Mouse (Mus musculus) stomach, embryonic 14.5 days (tissue): Measurements from ENCODE around the gene 4933434E20Rik. TPM values are rescaled to one million over a fixed set of nuclear protein-coding genes. Genes with fewer than 3 reads are reported as not detected.

ENCODE experiments used
- ATAC-seq: fragments of 200-750 bp; cut with Nextera tagmentation; 2 replicates; pipeline ENCODE4 v1.8.0; 2017; ENCODE audit warnings: low read depth, moderate TSS enrichment; ENCODE audit not compliant: insufficient number of reproducible peaks, insufficient read depth, low FRiP score
- H3K27ac ChIP-seq: fragments of 300-500 bp; sonication (generic); 2 replicates; pipeline ENCODE4 v1.5.1; 2014; ENCODE audit warnings: mild to moderate bottlenecking, low read length, moderate library complexity, mixed read lengths
- H3K27me3 ChIP-seq: fragments of 300-500 bp; sonication (generic); 2 replicates; pipeline ENCODE4 v1.6.1; 2014; ENCODE audit warnings: low read length, control low read depth, mixed read lengths; ENCODE audit not compliant: control insufficient read depth, insufficient read depth
- H3K36me3 ChIP-seq: fragments of 300-500 bp; sonication (generic); 2 replicates; pipeline ENCODE4 v1.6.1; 2014; ENCODE audit warnings: mild to moderate bottlenecking, control low read depth, low read length, moderate library complexity, mixed read lengths; ENCODE audit not compliant: control insufficient read depth, insufficient read depth
- H3K4me1 ChIP-seq: fragments of 300-500 bp; sonication (generic); 2 replicates; pipeline ENCODE4 v1.6.1; 2014; ENCODE audit warnings: low read length, control low read depth, mixed read lengths; ENCODE audit not compliant: control insufficient read depth, insufficient read depth
- H3K4me2 ChIP-seq: fragments of 300-500 bp; sonication (generic); replicated peaks from 2 replicates; pipeline ENCODE4 v1.6.1; 2014; ENCODE audit warnings: low read depth, low read length, control low read depth
- H3K4me3 ChIP-seq: fragments of 300-500 bp; sonication (generic); 2 replicates; pipeline ENCODE4 v1.5.1; 2014; ENCODE audit warnings: low read depth, low read length, control low read depth
- H3K9ac ChIP-seq: fragments of 300-500 bp; sonication (generic); replicated peaks from 2 replicates; pipeline ENCODE4 v1.6.1; 2014; ENCODE audit warnings: low read depth, mild to moderate bottlenecking, control low read depth, low read length, moderate library complexity, mixed read lengths
- H3K9me3 ChIP-seq: fragments of 300-500 bp; sonication (generic); 2 replicates; pipeline ENCODE4 v1.6.1; 2016; ENCODE audit warnings: low read depth, low read length, control low read depth; ENCODE audit not compliant: control insufficient read depth
- WGBS: fragments of 180-500 bp; shearing (Covaris S2); extraction: QIAGEN DNeasy Blood & Tissue Kit; methylation state at CpG from one replicate; pipeline ENCODE4 v1.1.7; 2014; 5-methylcytosine and 5-hydroxymethylcytosine counted together
- polyA plus RNA-seq: library from polyadenylated mRNA; unstranded; fragments of >200 nt; fragmentation: Nextera tagmentation; extraction: Ambion mirVana; gene quantifications from 2 replicates; pipeline ENCODE4 v1.2.1, GENCODE M21; 2014

Gene 4933434E20Rik
- 157 and 162 TPM in 2 replicates for polyA plus RNA-seq

DNA sequence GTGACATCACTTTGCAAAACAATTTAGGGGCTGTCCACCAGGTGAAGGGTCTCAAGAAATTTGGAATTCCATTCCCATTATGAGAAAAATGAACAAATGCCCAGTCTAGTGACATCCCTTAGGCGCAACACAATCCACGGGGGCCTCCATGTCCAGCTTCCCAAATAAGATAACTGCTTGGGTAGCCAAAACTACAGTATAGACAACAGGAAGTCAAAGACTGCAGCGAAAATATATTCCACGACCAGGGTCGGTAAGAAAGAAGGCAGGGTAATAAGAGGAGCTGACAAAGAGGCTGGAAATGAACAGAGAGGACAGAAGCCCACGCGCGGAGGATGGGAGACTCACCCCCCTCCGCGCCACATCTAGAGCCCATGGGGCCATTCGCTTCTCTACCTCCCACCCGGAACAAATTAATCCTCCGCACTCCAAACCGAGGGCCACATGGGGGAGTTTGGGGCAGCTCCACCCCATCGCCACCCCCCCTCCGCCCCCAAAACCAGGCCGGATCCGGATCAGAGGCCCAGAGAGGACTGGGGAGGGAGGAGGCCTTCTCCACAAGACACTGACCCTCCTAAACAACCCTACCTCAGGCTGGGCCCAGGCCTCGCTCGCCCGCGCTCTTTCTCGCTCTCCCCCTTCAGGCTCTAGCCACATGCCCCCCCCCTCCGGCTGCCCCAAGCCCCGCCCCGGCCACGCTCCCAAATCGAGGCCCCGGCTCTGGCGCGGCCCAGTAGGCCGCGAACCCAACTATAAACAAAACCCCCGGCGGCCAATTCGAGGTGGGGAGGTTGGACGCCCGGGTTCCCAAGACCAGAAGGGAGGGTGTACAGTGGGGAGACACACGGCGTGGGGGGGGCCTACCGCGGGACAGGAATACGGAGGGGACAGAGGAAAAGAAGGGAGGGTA, at the start of gene 4933434E20Rik:
TSS of gene 4933434E20Rik (plus strand) at position 196 of the 910 bp plus-strand sequence.
- H3K36me3 ChIP-seq = peaks cover 21% of the 10 kb centered on the region
- H3K9ac ChIP-seq = peak within 1 kb of the TSS; percentile 95
- H3K4me1 ChIP-seq = peaks cover 13% of the 10 kb centered on the region
- WGBS = under 1% methylated on average over 38 of the region's 43 CpGs
- peak within 1 kb of the TSS; percentile 93 for H3K27ac ChIP-seq
- peak within 1 kb of the TSS; percentile 63 for H3K4me2 ChIP-seq
- H3K27me3 ChIP-seq = no peaks in the 10 kb centered on the region
- H3K9me3 ChIP-seq = no peaks in the 10 kb centered on the region
- peak within 1 kb of the TSS; percentile 89 for H3K4me3 ChIP-seq
- peak; percentile 74 for ATAC-seq

DNA sequence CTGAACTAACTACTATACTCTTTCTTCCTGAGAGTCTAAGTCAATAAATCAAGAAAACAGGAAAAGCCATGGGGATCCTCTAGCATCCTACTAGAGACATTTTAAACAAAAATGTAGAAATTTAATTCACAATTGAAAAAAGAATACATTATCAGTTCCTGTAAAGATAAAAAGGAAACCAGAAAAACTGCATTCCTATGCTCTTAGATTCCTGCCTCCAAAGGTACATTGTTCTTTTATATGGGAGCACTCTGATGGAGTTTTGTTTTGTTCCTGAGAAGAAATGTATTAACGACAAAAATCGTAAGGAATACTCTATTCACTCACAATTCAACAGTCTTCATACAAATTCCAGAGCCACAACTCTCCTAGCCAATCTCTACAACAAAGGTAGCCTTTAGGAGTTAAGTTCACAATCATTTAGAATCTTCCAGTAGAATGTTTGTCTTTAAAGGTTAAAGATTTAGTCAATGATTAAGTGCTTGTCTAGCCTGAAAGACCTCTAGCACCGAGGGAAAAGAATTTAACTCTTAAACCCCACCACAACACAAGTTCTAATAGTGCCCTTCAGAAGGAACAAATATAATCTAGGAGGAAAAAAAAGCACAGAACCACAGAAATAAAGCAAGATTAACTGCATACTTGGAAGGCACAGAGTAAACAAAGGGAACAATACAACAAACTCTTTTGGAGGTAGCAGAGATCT, 47.2 kb upstream of the 4933434E20Rik start:
- 36% methylated on average over 3 of the region's 3 CpGs for WGBS
- Histone ChIP-seq H3K27ac (peak overlapping the region; percentile 46; the same call in 1 of the 2 replicates), H3K9ac (no peak overlapping the region), H3K9me3 (no peaks in the 10 kb centered on the region), H3K4me3 (no peak overlapping the region), H3K4me1 (no peaks in the 10 kb centered on the region; the same call in 1 of the 2 replicates), H3K4me2 (no peak overlapping the region), H3K27me3 (no peaks in the 10 kb centered on the region), H3K36me3 (peaks cover 72% of the 10 kb centered on the region)
- ATAC-seq = no peak

DNA sequence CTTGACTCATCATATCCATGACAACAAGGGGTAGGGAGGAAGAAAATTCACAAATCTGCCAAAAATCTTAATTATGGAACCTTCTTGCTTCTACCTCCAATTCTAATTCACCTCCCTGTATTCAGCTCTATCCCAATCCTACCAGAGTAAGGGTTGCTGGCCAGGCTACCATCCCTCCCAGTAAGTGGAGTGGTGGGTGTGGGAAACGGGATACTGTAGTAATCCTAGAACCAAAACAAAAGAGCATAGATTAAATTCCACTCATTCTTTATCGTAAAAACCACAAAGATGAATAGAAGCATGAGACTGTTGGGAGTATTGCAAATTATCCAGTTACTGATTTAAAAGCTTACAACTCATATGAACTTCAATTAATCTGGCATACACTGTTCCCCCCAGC, 41.1 kb upstream of the 4933434E20Rik start:
- no peaks in the 10 kb centered on the region for H3K9me3 ChIP-seq
- H3K36me3 ChIP-seq = peaks cover 90% of the 10 kb centered on the region
- no peak overlapping the region for H3K4me2 ChIP-seq
- ATAC-seq = no peak
- H3K27me3 ChIP-seq = no peaks in the 10 kb centered on the region
- H3K27ac ChIP-seq = no peak overlapping the region
- 63% methylated on average over 2 of the region's 2 CpGs for WGBS
- no peaks in the 10 kb centered on the region for H3K4me1 ChIP-seq
- H3K4me3 ChIP-seq = no peak overlapping the region
- H3K9ac ChIP-seq = no peak overlapping the region

DNA sequence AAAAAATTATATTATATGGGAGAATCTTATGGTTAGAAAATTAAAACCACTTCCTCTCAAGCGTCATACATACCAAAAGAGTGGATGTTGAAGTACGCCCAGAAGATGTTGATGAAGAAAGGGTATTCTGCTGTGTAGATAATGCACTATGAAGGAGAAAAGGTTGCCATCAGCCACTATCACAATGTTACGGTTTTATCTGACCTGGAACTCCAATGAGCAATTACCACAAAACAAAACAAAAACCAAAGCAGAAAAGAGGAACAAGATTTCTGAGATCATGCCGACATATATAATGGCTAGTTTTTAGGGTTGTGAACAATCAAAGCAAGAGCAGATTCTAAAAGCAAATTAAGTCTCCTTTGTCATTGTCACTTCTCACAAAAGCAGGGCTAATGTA, 34.8 kb upstream of the 4933434E20Rik start:
- Histone ChIP-seq H3K9ac (no peak overlapping the region), H3K4me1 (no peaks in the 10 kb centered on the region), H3K27me3 (no peaks in the 10 kb centered on the region), H3K27ac (no peak overlapping the region), H3K36me3 (peaks cover 94% of the 10 kb centered on the region), H3K9me3 (no peaks in the 10 kb centered on the region), H3K4me2 (no peak overlapping the region), H3K4me3 (no peak overlapping the region)
- 93% methylated on average over 4 of the region's 4 CpGs for WGBS
- ATAC-seq = no peak

DNA sequence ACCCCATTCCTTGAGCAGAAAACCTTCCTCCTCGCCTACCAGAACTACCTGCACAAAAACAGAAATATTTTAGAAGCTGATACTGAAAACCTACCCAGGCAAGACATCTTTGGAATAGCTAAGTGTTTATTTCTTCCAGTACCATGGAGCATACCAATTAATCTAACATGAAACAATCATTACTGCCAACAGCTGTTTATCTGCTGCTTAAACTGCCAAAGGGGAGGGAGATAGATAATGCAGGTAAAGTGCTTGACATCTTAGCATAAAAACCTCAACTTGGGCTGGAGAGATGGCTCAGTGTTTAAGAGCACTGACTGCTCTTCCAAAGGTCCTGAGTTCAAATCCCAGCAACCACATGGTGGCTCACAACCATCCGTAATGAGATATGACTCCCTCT, 16.8 kb upstream of the 4933434E20Rik start:
- WGBS = 91% methylated on average over 2 of the region's 2 CpGs
- H3K27ac ChIP-seq = no peak overlapping the region
- H3K9me3 ChIP-seq = no peaks in the 10 kb centered on the region
- H3K4me3 ChIP-seq = no peak overlapping the region
- H3K4me2 ChIP-seq = no peak overlapping the region
- H3K9ac ChIP-seq = no peak overlapping the region
- no peaks in the 10 kb centered on the region for H3K4me1 ChIP-seq
- H3K36me3 ChIP-seq = peaks cover 65% of the 10 kb centered on the region
- H3K27me3 ChIP-seq = no peaks in the 10 kb centered on the region
- ATAC-seq = no peak

DNA sequence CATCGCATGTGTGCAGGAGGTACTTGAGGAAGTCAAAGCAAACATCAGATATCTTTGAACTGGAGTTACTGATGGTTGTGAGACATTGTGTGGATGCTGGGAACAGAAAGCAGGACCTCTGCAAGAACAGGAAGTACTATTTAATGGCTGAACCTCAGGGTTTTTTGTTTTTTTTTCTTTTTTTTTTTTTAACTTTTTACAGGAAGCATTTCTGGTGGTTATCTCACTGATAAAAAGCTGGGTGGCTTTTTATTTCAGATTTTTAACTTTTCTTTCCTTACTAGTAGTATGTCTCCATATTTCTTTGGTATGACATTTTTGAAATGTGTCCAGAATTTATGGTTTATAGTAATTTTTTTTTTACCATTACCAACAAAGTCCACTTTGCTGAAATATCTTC, 15.2 kb upstream of the 4933434E20Rik start:
- no peak overlapping the region for H3K27ac ChIP-seq
- H3K4me3 ChIP-seq = no peak overlapping the region
- H3K27me3 ChIP-seq = no peaks in the 10 kb centered on the region
- H3K9ac ChIP-seq = no peak overlapping the region
- no peaks in the 10 kb centered on the region for H3K4me1 ChIP-seq
- H3K9me3 ChIP-seq = no peaks in the 10 kb centered on the region
- peaks cover 69% of the 10 kb centered on the region for H3K36me3 ChIP-seq
- ATAC-seq = no peak
- 84% methylated on average over 1 of the region's 1 CpGs for WGBS
- no peak overlapping the region for H3K4me2 ChIP-seq

DNA sequence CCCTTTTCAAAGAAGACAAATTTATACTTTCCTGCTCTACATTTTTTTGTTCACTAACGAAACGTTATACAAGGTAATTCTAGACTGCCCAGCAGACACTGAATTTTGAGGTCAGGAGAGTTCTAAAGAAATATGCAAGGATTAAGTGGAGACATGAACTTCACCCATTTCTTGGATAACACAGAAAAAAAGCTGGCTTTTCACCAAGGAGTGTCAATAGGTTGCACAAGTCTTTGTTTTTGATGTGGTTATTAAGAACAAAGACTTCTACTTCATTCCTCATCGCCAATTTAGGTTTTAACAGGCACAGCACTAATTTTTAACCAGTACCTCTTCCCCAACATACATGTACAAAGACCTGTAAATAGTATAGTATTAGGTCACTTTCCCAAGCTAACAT, 1.7 kb upstream of the 4933434E20Rik start:
- no peak overlapping the region for H3K27ac ChIP-seq
- H3K36me3 ChIP-seq = peaks cover 18% of the 10 kb centered on the region
- no peaks in the 10 kb centered on the region for H3K9me3 ChIP-seq
- WGBS = 30% methylated on average over 3 of the region's 3 CpGs
- ATAC-seq = no peak
- peaks cover 13% of the 10 kb centered on the region for H3K4me1 ChIP-seq
- no peaks in the 10 kb centered on the region for H3K27me3 ChIP-seq
- H3K4me2 ChIP-seq = no peak overlapping the region
- H3K9ac ChIP-seq = no peak overlapping the region
- H3K4me3 ChIP-seq = no peak overlapping the region

DNA sequence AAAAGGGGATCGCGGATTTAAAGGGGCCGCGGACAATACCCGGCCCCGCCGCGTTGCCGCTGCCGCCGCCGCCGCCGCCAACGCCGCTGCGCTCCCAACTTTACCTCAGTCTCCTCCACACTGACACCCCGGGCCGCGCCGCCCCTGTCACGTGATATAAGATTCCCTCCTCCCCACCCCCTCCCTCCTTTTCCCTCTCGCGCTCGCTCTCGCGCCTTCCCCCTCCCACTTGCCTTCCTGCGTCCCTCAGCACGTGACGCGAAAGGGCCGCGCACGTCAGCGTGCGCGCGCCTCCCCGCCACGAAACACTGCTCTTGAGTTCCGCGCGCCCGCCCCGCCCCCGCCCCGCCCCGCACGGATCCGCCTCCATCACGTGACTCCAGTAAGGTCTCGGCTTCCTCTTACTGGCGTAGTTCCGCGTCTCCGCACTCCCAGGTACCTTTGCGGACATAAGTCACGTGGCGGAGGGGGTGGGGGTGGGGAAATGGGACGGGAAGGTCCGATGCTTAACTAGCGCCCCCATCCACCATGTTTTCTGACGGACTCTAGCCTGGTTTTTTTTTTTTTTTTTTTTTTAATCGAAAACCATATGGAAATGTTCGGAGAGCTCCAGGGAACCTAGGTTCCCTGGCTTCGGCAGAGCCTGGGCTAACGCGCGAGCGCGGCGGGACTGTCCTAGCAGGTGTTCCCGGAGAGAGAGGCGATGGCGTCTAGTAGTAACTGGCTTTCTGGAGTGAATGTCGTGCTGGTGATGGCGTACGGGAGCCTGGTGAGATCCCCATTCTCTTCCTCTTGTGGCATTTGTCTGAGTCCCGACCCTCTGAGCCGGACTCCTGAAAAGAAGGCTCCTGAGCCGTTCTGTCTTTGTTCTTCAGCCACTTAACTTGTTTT, 1.2 kb downstream of the 4933434E20Rik start, which contains the start of gene Ubap2l:
TSS of gene Ubap2l (minus strand) at position 278 of the 891 bp plus-strand sequence.
- Histone ChIP-seq H3K27ac (peak within 1 kb of the TSS; percentile 97), H3K4me1 (peaks cover 13% of the 10 kb centered on the region), H3K9ac (peak within 1 kb of the TSS; percentile 95), H3K27me3 (no peaks in the 10 kb centered on the region), H3K4me2 (peak within 1 kb of the TSS; percentile 63), H3K9me3 (no peaks in the 10 kb centered on the region), H3K4me3 (peak within 1 kb of the TSS; percentile 89), H3K36me3 (peaks cover 25% of the 10 kb centered on the region)
- peak; percentile 93 for ATAC-seq
- WGBS = under 1% methylated on average over 81 of the region's 81 CpGs
